Mouse (Mus musculus) forebrain, embryonic 10.5 days (tissue): Measurements from ENCODE around the gene Gzmc. TPM values are rescaled to one million over a fixed set of nuclear protein-coding genes. Genes with fewer than 3 reads are reported as not detected.

ENCODE experiments used
- polyA plus RNA-seq: library from polyadenylated mRNA; unstranded; fragments of >200 nt; fragmentation: Nextera tagmentation; extraction: Ambion mirVana; gene quantifications from 2 replicates; pipeline ENCODE4 v1.2.1, GENCODE M21; 2016

The Gzmc gene
- polyA plus RNA-seq, 1 experiment from 2014 or later = not detected

Other genes starting within 250 kb of the Gzmc start
- not detected in 2 replicates for gene Mcpt1, start 216.7 kb downstream of the Gzmc start, polyA plus RNA-seq
- not detected in 2 replicates for gene Mcpt9, start 204.2 kb downstream of the Gzmc start, polyA plus RNA-seq
- not detected in 2 replicates for gene Mcpt2, start 192.6 kb downstream of the Gzmc start, polyA plus RNA-seq
- not detected in 2 replicates for gene Mcpt4, start 172.3 kb downstream of the Gzmc start, polyA plus RNA-seq
- gene Mcpt8, start 149.4 kb downstream of the Gzmc start, polyA plus RNA-seq = not detected in 2 replicates
- gene Ctsg, start 132.1 kb downstream of the Gzmc start, polyA plus RNA-seq = 0.29 TPM in 1 of 2 replicates, not detected in the other
- not detected in 2 replicates for gene Gzme, start 114.0 kb downstream of the Gzmc start, polyA plus RNA-seq
- not detected in 2 replicates for gene Gzmd, start 102.0 kb downstream of the Gzmc start, polyA plus RNA-seq
- not detected in 2 replicates for gene Gzmg, start 75.1 kb downstream of the Gzmc start, polyA plus RNA-seq
- not detected in 2 replicates for gene Gzmn, start 60.1 kb downstream of the Gzmc start, polyA plus RNA-seq
- not detected in 2 replicates for gene Gzmf, start 23.2 kb downstream of the Gzmc start, polyA plus RNA-seq
- not detected in 2 replicates for gene Gzmb, start 27.6 kb upstream of the Gzmc start, polyA plus RNA-seq
- gene Atp12a, start 130.4 kb upstream of the Gzmc start, polyA plus RNA-seq = 0.05 TPM in 1 of 2 replicates, not detected in the other
- 1.8 and 2.1 TPM in 2 replicates for gene Rnf17, start 167.9 kb upstream of the Gzmc start, polyA plus RNA-seq